ENCODE assay signal across 10 mouse cellular contexts in the genomic region with DNA sequence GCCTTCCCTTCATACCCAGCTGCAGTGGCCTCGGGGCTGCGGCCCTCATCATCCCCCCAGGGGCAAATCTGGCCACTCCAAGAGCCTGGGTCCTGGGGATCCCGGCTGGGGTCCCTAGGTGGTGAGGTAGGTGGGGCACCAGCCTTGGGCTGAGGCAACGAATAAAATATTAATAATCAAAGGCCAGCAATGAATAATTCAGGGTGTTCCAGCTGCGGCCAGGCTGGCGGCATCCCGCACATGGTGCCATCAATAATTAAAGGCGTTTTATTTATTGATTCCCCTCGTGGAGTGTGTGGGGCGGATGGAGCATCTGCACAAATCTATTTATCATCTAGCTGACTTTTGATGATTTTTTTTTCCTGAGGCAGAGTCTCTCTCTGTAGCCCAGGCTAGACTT. TPM values are rescaled to one million over a fixed set of nuclear protein-coding genes. Genes with fewer than 3 reads are reported as not detected.
A peak's percentile ranks its signal among the peaks of the same experiment; 100 is the strongest.
DNase-seq lines count a peak whose midpoint lies in the region; ATAC-seq and TF ChIP-seq lines count a peak whose summit lies in the region.
"Had no signal": no experiment of that assay in that cellular context is flagged by ENCODE, and none has a peak within 500 bp of the region (broad histone marks: within the 10 kb centered on the region; RNA-seq: fewer than 3 reads in every experiment).

No protein-coding gene starts in this region.

- no peaks in the 10 kb centered on the region for H3K9me3 ChIP-seq in hindbrain, embryonic 10.5 days
- no peaks in the 10 kb centered on the region for H3K9me3 ChIP-seq in hindbrain, postnatal 0 days (ENCODE audit: low read length)
- no peaks in the 10 kb centered on the region for H3K9me3 ChIP-seq in embryonic facial prominence, embryonic 11.5 days (replicated peaks; ENCODE audit: control insufficient read depth, low read length)
- H3K9me3 ChIP-seq in forebrain, embryonic 15.5 days = no peaks in the 10 kb centered on the region
- H3K9me3 ChIP-seq in midbrain, embryonic 12.5 days = no peaks in the 10 kb centered on the region

- H3K27ac ChIP-seq in hindbrain, embryonic 10.5 days = peak overlapping the region; percentile 93
- no peak overlapping the region for H3K27ac ChIP-seq in hindbrain, postnatal 0 days
- H3K27ac ChIP-seq in embryonic facial prominence, embryonic 11.5 days (replicated peaks; ENCODE audit: low read depth, low read length) = peak overlapping the region; percentile 89; the same call in 1 of the 2 replicates
- H3K27ac ChIP-seq in forebrain, embryonic 15.5 days (replicated peaks) = peak overlapping the region; percentile 79; the same call in 1 of the 2 replicates
- peak overlapping the region; percentile 92 for H3K27ac ChIP-seq in midbrain, embryonic 12.5 days (replicated peaks)

- peaks cover 89% of the 10 kb centered on the region for H3K27me3 ChIP-seq in hindbrain, embryonic 10.5 days (ENCODE audit: insufficient read depth, poor library complexity, severe bottlenecking)
- no peaks in the 10 kb centered on the region for H3K27me3 ChIP-seq in hindbrain, postnatal 0 days (ENCODE audit: insufficient read depth, low read length)
- H3K27me3 ChIP-seq in embryonic facial prominence, embryonic 11.5 days (ENCODE audit: control insufficient read depth, insufficient read depth, low read length) = peaks cover 2% of the 10 kb centered on the region; the same call in 1 of the 2 replicates
- H3K27me3 ChIP-seq in forebrain, embryonic 15.5 days = peaks cover 10% of the 10 kb centered on the region; the same call in 1 of the 2 replicates
- peaks cover 71% of the 10 kb centered on the region for H3K27me3 ChIP-seq in midbrain, embryonic 12.5 days

- no peak overlapping the region for H3K9ac ChIP-seq in hindbrain, postnatal 0 days (replicated peaks; ENCODE audit: low read length)
- H3K9ac ChIP-seq in embryonic facial prominence, embryonic 11.5 days (replicated peaks; ENCODE audit: low read length) = no peak overlapping the region
- no peak overlapping the region for H3K9ac ChIP-seq in forebrain, embryonic 15.5 days (replicated peaks)
- H3K9ac ChIP-seq in midbrain, embryonic 12.5 days (replicated peaks) = 0 out of 2 replicates have a peak overlapping the region, but pooled peaks have one; percentile 37

- H3K4me1 ChIP-seq in hindbrain, embryonic 10.5 days (replicated peaks) = peaks cover 92% of the 10 kb centered on the region
- peaks cover 31% of the 10 kb centered on the region for H3K4me1 ChIP-seq in hindbrain, postnatal 0 days (ENCODE audit: insufficient read depth, low read length)
- H3K4me1 ChIP-seq in embryonic facial prominence, embryonic 11.5 days (ENCODE audit: control insufficient read depth, insufficient read depth, low read length) = peaks cover 29% of the 10 kb centered on the region
- peaks cover 57% of the 10 kb centered on the region for H3K4me1 ChIP-seq in forebrain, embryonic 15.5 days
- H3K4me1 ChIP-seq in midbrain, embryonic 12.5 days = peaks cover 69% of the 10 kb centered on the region

- 52% methylated on average over 10 of the region's 10 CpGs for WGBS in hindbrain, embryonic 10.5 days
- 50% methylated on average over 10 of the region's 10 CpGs for WGBS in hindbrain, postnatal 0 days
- 60% methylated on average over 10 of the region's 10 CpGs for WGBS in embryonic facial prominence, embryonic 11.5 days
- 64% methylated on average over 10 of the region's 10 CpGs for WGBS in forebrain, embryonic 15.5 days
- WGBS in midbrain, embryonic 12.5 days = 36% methylated on average over 10 of the region's 10 CpGs

- TF ChIP-seq CTCF in hindbrain, postnatal 0 days (IDR thresholded peaks at IDR 0.05; ENCODE audit: low read depth) = no peak

- DNase-seq in hindbrain, embryonic 10.5 days (ENCODE audit: low spot score) = no peak
- no peak for DNase-seq in hindbrain, postnatal 0 days (ENCODE audit: low spot score)
- no peak for DNase-seq in embryonic facial prominence, embryonic 11.5 days (ENCODE audit: low spot score)
- DNase-seq in spleen, postnatal 4 days (ENCODE audit: low spot score in 2 of 2) = no peak
- no peak for DNase-seq in liver
- DNase-seq: kidney, postnatal 14 days had no signal

- no peak for ATAC-seq in hindbrain, postnatal 0 days
- ATAC-seq in embryonic facial prominence, embryonic 11.5 days (replicated peaks; ENCODE audit: insufficient number of reproducible peaks, low FRiP score, low TSS enrichment, low read depth) = no peak
- ATAC-seq in forebrain, embryonic 15.5 days (replicated peaks) = no peak
- ATAC-seq in midbrain, embryonic 12.5 days (ENCODE audit: low FRiP score, low read depth) = peak; percentile 13
- ATAC-seq in monocyte, adult 5-6 weeks (replicated peaks; ENCODE audit: insufficient number of reproducible peaks, low FRiP score, low TSS enrichment, poor library complexity, severe bottlenecking) = no peak

- H3K36me3 ChIP-seq in hindbrain, embryonic 10.5 days = peaks cover 17% of the 10 kb centered on the region
- peaks cover 35% of the 10 kb centered on the region for H3K36me3 ChIP-seq in hindbrain, postnatal 0 days (ENCODE audit: insufficient read depth, low read length)
- no peaks in the 10 kb centered on the region for H3K36me3 ChIP-seq in embryonic facial prominence, embryonic 11.5 days (replicated peaks; ENCODE audit: control insufficient read depth, insufficient read depth, low read depth, low read length)
- peaks cover 30% of the 10 kb centered on the region for H3K36me3 ChIP-seq in forebrain, embryonic 15.5 days
- H3K36me3 ChIP-seq in midbrain, embryonic 12.5 days = peaks cover 15% of the 10 kb centered on the region; the same call in 1 of the 2 replicates

- H3K4me2 ChIP-seq in hindbrain, postnatal 0 days (ENCODE audit: low read depth, low read length) = no peak overlapping the region
- no peak overlapping the region for H3K4me2 ChIP-seq in embryonic facial prominence, embryonic 11.5 days (ENCODE audit: low read depth, low read length)
- no peak overlapping the region for H3K4me2 ChIP-seq in forebrain, embryonic 15.5 days (replicated peaks)
- peak overlapping the region; percentile 40; the same call in 1 of the 2 replicates for H3K4me2 ChIP-seq in midbrain, embryonic 12.5 days (replicated peaks)

- peak overlapping the region; percentile 41; the same call in 1 of the 2 replicates for H3K4me3 ChIP-seq in hindbrain, embryonic 10.5 days
- no peak overlapping the region for H3K4me3 ChIP-seq in hindbrain, postnatal 0 days (ENCODE audit: low read length)
- no peak overlapping the region for H3K4me3 ChIP-seq in embryonic facial prominence, embryonic 11.5 days (ENCODE audit: low read depth, low read length)
- no peak overlapping the region for H3K4me3 ChIP-seq in forebrain, embryonic 15.5 days
- H3K4me3 ChIP-seq in midbrain, embryonic 12.5 days = no peak overlapping the region

RNA-seq across cellular contexts. Expression of a gene that starts 10.7 kb away (rescaled TPM):
- polyA plus RNA-seq in hindbrain, embryonic 10.5 days (2016; fragmentation: Nextera tagmentation; extraction: Ambion mirVana) = 2.7 and 3.0 TPM in 2 replicates
- 2.9 and 3.7 TPM in 2 replicates for total RNA-seq in hindbrain, postnatal 0 days (2014; rRNA removed)
- polyA plus RNA-seq in hindbrain, postnatal 0 days (2015; fragmentation: Nextera tagmentation; extraction: Ambion mirVana) = 1.4 and 1.7 TPM in 2 replicates
- 3.4 and 4.1 TPM in 2 replicates for polyA plus RNA-seq in embryonic facial prominence, embryonic 11.5 days (2014; fragmentation: Nextera tagmentation; extraction: Ambion mirVana)
- polyA plus RNA-seq in forebrain, embryonic 15.5 days (2015; fragmentation: Nextera tagmentation; extraction: Ambion mirVana) = 1.2 and 1.8 TPM in 2 replicates
- 2.1 and 2.8 TPM in 2 replicates for polyA plus RNA-seq in midbrain, embryonic 12.5 days (2016; fragmentation: Nextera tagmentation; extraction: Ambion mirVana)
- total RNA-seq in monocyte, adult 5-6 weeks (2017) = 3.9 to 7.9 TPM (median 6.3 TPM) in 3 replicates

RNA-seq across cellular contexts. Expression of a gene that starts 14.7 kb away (rescaled TPM):
- 1.0 and 2.5 TPM in 2 replicates for polyA plus RNA-seq in hindbrain, embryonic 10.5 days (2016; fragmentation: Nextera tagmentation; extraction: Ambion mirVana)
- 7.5 TPM in 2 replicates for total RNA-seq in hindbrain, postnatal 0 days (2014; rRNA removed)
- polyA plus RNA-seq in hindbrain, postnatal 0 days (2015; fragmentation: Nextera tagmentation; extraction: Ambion mirVana) = 2.7 and 4.0 TPM in 2 replicates
- 0.63 TPM in 1 of 2 replicates, not detected in the other for polyA plus RNA-seq in embryonic facial prominence, embryonic 11.5 days (2014; fragmentation: Nextera tagmentation; extraction: Ambion mirVana)
- 2.9 and 3.1 TPM in 2 replicates for polyA plus RNA-seq in forebrain, embryonic 15.5 days (2015; fragmentation: Nextera tagmentation; extraction: Ambion mirVana)
- 0.50 and 2.3 TPM in 2 replicates for polyA plus RNA-seq in midbrain, embryonic 12.5 days (2016; fragmentation: Nextera tagmentation; extraction: Ambion mirVana)
- not detected in 3 replicates for total RNA-seq in monocyte, adult 5-6 weeks (2017)
- total RNA-seq: liver, adult 2 months had no signal

RNA-seq across cellular contexts. Expression of a gene that starts 19.2 kb away (rescaled TPM):
- polyA plus RNA-seq in hindbrain, embryonic 10.5 days (2016; fragmentation: Nextera tagmentation; extraction: Ambion mirVana) = 4.0 and 4.8 TPM in 2 replicates
- 2.1 and 3.3 TPM in 2 replicates for total RNA-seq in hindbrain, postnatal 0 days (2014; rRNA removed)
- 5.3 and 7.0 TPM in 2 replicates for polyA plus RNA-seq in hindbrain, postnatal 0 days (2015; fragmentation: Nextera tagmentation; extraction: Ambion mirVana)
- polyA plus RNA-seq in embryonic facial prominence, embryonic 11.5 days (2014; fragmentation: Nextera tagmentation; extraction: Ambion mirVana) = 2.5 and 4.1 TPM in 2 replicates
- polyA plus RNA-seq in forebrain, embryonic 15.5 days (2015; fragmentation: Nextera tagmentation; extraction: Ambion mirVana) = 5.4 and 6.6 TPM in 2 replicates
- polyA plus RNA-seq in midbrain, embryonic 12.5 days (2016; fragmentation: Nextera tagmentation; extraction: Ambion mirVana) = 4.2 and 5.5 TPM in 2 replicates
- total RNA-seq in monocyte, adult 5-6 weeks (2017) = 2.3 to 3.7 TPM in 2 of 3 replicates, not detected in the other

RNA-seq across cellular contexts. Expression of a gene that starts 19.3 kb away (rescaled TPM):
- 95.8 and 98.2 TPM in 2 replicates for polyA plus RNA-seq in hindbrain, embryonic 10.5 days (2016; fragmentation: Nextera tagmentation; extraction: Ambion mirVana)
- total RNA-seq in hindbrain, postnatal 0 days (2014; rRNA removed) = 146 TPM in 2 replicates
- polyA plus RNA-seq in hindbrain, postnatal 0 days (2015; fragmentation: Nextera tagmentation; extraction: Ambion mirVana) = 111 and 114 TPM in 2 replicates
- polyA plus RNA-seq in embryonic facial prominence, embryonic 11.5 days (2014; fragmentation: Nextera tagmentation; extraction: Ambion mirVana) = 45.0 and 52.5 TPM in 2 replicates
- 88.2 and 89.0 TPM in 2 replicates for polyA plus RNA-seq in forebrain, embryonic 15.5 days (2015; fragmentation: Nextera tagmentation; extraction: Ambion mirVana)
- polyA plus RNA-seq in midbrain, embryonic 12.5 days (2016; fragmentation: Nextera tagmentation; extraction: Ambion mirVana) = 63.5 and 67.2 TPM in 2 replicates
- total RNA-seq in monocyte, adult 5-6 weeks (2017) = 18.6 to 22.3 TPM (median 20.9 TPM) in 3 replicates

RNA-seq across cellular contexts. Expression of a gene that starts 25.2 kb away (rescaled TPM):
- 138 and 143 TPM in 2 replicates for polyA plus RNA-seq in hindbrain, embryonic 10.5 days (2016; fragmentation: Nextera tagmentation; extraction: Ambion mirVana)
- total RNA-seq in hindbrain, postnatal 0 days (2014; rRNA removed) = 106 and 118 TPM in 2 replicates
- 131 and 134 TPM in 2 replicates for polyA plus RNA-seq in hindbrain, postnatal 0 days (2015; fragmentation: Nextera tagmentation; extraction: Ambion mirVana)
- polyA plus RNA-seq in embryonic facial prominence, embryonic 11.5 days (2014; fragmentation: Nextera tagmentation; extraction: Ambion mirVana) = 92.1 and 95.0 TPM in 2 replicates
- polyA plus RNA-seq in forebrain, embryonic 15.5 days (2015; fragmentation: Nextera tagmentation; extraction: Ambion mirVana) = 133 and 135 TPM in 2 replicates
- 135 and 139 TPM in 2 replicates for polyA plus RNA-seq in midbrain, embryonic 12.5 days (2016; fragmentation: Nextera tagmentation; extraction: Ambion mirVana)
- total RNA-seq in monocyte, adult 5-6 weeks (2017) = 8.2 to 12.9 TPM (median 11.7 TPM) in 3 replicates
